Mouse (Mus musculus) small intestine, adult 2 months (tissue): ENCODE measurements around the gene Cwc22.
A peak's percentile ranks its signal among the peaks of the same experiment; 100 is the strongest.

ENCODE experiments used
- CTCF ChIP-seq: fragments of 200-500 bp; IDR thresholded peaks from 2 replicates; pipeline ENCODE4 v1.5.1; 2012; ENCODE audit warnings: low read depth, mild to moderate bottlenecking, control low read depth, inconsistent platforms, low read length, moderate library complexity, mixed read lengths; ENCODE audit not compliant: insufficient replicate concordance, insufficient read length; ENCODE audit errors: extremely low read depth
- POLR2A ChIP-seq: fragments of 200-500 bp; IDR thresholded peaks from 2 replicates; pipeline ENCODE4 v1.6.1; 2012; ENCODE audit warnings: low read depth, mild to moderate bottlenecking, control low read depth, inconsistent platforms, low read length, moderate library complexity

DNA sequence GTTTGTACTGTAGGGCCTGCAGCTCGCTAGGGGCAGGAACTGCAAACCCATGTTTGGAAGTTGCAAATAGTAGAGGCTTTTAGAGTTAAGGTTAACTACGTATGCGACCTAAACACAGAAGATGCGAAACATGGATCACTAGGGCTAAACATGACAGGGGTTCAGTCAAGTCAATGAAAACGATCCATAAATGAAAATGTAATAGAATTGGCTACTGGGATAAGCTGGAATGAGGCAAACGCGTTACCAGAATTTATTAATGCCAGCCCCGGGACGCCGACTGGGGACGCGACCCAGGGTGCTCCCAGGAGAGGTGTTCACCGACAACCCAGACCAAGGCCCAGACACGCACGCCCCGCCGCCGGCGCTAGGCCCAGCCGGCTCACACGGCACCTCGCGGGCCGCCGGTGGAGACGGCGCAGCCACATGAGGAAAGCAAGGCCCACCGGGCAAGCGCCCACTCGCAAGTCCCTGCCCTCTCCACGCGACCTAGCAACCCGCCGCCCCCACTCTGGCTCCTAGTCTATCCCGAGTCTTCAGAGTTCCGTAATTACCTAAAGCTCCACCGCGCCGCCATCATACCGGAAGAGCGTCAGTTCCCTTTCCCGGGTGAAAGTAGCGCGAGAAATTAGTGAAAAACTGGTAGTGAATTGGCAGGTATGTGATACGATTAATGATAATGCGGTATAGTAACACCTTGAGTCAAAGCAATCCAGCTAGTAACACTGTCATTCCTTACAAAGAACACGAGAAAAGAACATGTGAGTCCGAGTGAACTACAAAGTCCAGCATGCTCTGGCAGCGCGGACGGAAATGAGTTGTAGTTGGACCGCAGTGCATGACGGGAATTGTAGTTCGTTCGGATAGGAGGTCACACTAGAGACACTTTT, at the start of gene Cwc22:
- 0 out of 2 replicates have a peak, but pooled peaks have one; percentile 34 for TF ChIP-seq POLR2A
- TF ChIP-seq CTCF, result no peak
